Mouse (Mus musculus) heart, embryonic 11.5 days (tissue): ENCODE results near the gene Adk. TPM values are rescaled to one million over a fixed set of nuclear protein-coding genes. Genes with fewer than 3 reads are reported as not detected.

Source experiments
- ATAC-seq: fragments of 200-750 bp; cut with Nextera tagmentation; replicated peaks from 2 replicates; pipeline ENCODE4 v1.8.0; 2017; ENCODE audit warnings: moderate library complexity; ENCODE audit not compliant: insufficient number of reproducible peaks, low FRiP score, low TSS enrichment
- H3K27ac ChIP-seq: fragments of 300-500 bp; sonication (generic); 2 replicates; pipeline ENCODE4 v1.5.1; 2014; ENCODE audit warnings: mild to moderate bottlenecking, low read depth, low read length
- H3K27me3 ChIP-seq: fragments of 300-500 bp; sonication (generic); 2 replicates; pipeline ENCODE4 v1.6.1; 2014; ENCODE audit warnings: mild to moderate bottlenecking, low read length, mixed read lengths; ENCODE audit not compliant: control insufficient read depth, insufficient read depth
- H3K36me3 ChIP-seq: fragments of 300-500 bp; sonication (generic); 2 replicates; pipeline ENCODE4 v1.6.1; 2014; ENCODE audit warnings: mild to moderate bottlenecking, low read length, moderate library complexity, mixed read lengths; ENCODE audit not compliant: control insufficient read depth, insufficient read depth
- H3K4me1 ChIP-seq: fragments of 300-500 bp; sonication (generic); 2 replicates; pipeline ENCODE4 v1.6.1; 2014; ENCODE audit warnings: low read length; ENCODE audit not compliant: control insufficient read depth, insufficient read depth
- H3K4me2 ChIP-seq: fragments of 300-500 bp; sonication (generic); 2 replicates; pipeline ENCODE4 v1.6.1; 2014; ENCODE audit warnings: mild to moderate bottlenecking, moderate library complexity
- H3K4me3 ChIP-seq: fragments of 300-500 bp; sonication (generic); 2 replicates; pipeline ENCODE4 v1.5.1; 2014; ENCODE audit warnings: low read depth, low read length
- H3K9ac ChIP-seq: fragments of 300-500 bp; sonication (generic); 2 replicates; pipeline ENCODE4 v1.6.1; 2014; ENCODE audit warnings: mild to moderate bottlenecking, low read depth, low read length, moderate library complexity
- H3K9me3 ChIP-seq: fragments of 300-500 bp; sonication (generic); replicated peaks from 2 replicates; pipeline ENCODE4 v1.6.1; 2016; ENCODE audit warnings: low read length; ENCODE audit not compliant: control insufficient read depth
- WGBS: fragments of 180-500 bp; shearing (Covaris S2); extraction: QIAGEN DNeasy Blood & Tissue Kit; methylation state at CpG from one replicate; pipeline ENCODE4 v1.1.7; 2014; ENCODE audit not compliant: insufficient replicate concordance; 5-methylcytosine and 5-hydroxymethylcytosine counted together
- polyA plus RNA-seq: library from polyadenylated mRNA; unstranded; fragments of >200 nt; fragmentation: Nextera tagmentation; extraction: Ambion mirVana; gene quantifications from 2 replicates; pipeline ENCODE4 v1.2.1, GENCODE M21; 2014

Adk gene
- polyA plus RNA-seq, 1 experiment from 2014 or later, result 261 TPM

DNA sequence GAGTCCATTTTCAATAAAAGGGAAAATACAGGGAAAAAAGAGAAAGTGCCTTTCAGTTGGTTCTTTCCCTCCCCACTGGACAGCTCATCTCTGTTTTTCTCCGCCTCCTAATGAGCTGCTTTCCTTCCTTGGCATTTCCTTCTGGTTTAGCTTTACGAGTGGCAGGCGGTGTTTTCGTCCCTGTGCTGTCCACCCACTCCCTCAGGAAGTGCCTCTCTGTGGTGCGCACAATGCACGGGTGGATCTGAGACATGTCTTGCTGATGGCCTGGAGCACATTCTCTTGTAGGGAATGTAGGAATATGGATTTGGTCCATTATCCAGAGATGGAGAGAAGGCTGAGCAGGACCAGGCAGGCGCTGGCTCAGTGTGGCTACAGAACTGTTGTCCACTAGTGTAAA, 47.0 kb downstream of the Adk start:
- Histone ChIP-seq H3K4me3 (no peak overlapping the region), H3K9ac (no peak overlapping the region), H3K27me3 (no peaks in the 10 kb centered on the region), H3K4me2 (no peak overlapping the region), H3K27ac (no peak overlapping the region), H3K9me3 (no peaks in the 10 kb centered on the region), H3K4me1 (peaks cover 25% of the 10 kb centered on the region), H3K36me3 (no peaks in the 10 kb centered on the region)
- WGBS, result 60% methylated on average over 7 of the region's 7 CpGs
- ATAC-seq, result no peak

DNA sequence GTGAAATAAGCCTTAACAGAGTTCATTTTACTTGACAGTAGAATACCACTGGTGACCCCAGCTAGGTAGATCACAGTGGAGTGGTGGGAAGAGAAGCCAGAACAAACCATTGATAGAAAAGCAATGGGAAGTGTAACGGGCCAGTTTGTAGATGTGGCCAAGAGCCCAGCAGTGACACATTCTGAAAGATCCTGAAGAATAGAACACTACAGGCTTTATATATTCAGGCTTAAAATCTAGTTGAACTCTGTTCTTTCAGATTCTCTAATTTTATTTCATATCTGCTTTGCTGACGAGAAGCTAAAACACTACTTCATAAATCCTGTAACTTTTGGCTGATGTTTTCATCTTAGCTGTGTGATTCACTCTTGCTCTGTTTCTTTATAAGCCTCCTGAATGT, 48.5 kb downstream of the Adk start:
- Histone ChIP-seq H3K36me3 (no peaks in the 10 kb centered on the region), H3K4me1 (peaks cover 21% of the 10 kb centered on the region), H3K4me2 (no peak overlapping the region), H3K27me3 (no peaks in the 10 kb centered on the region), H3K4me3 (no peak overlapping the region), H3K9ac (no peak overlapping the region), H3K9me3 (no peaks in the 10 kb centered on the region), H3K27ac (no peak overlapping the region)
- WGBS, result 66% methylated on average over 2 of the region's 2 CpGs
- no peak for ATAC-seq

DNA sequence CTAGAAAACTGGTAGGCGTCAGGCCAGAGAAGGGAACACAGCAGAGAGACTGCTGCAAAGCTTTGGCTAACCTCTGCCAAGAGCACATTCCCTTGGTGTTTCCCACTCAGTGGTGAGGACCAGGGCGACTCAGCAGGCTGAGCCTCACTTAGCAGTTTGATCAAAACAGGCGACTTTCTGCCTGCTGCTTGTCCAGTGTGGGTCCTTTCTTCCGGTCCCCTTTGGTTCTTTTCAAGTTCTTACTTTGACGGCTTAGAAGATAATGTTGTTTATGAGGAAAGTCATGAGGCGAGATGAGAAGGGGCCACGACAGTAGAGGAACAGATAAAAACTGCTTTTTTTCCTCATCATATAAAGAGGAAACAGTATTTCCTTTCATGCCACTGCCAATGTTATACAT, 49.2 kb downstream of the Adk start:
- Histone ChIP-seq H3K27me3 (no peaks in the 10 kb centered on the region), H3K27ac (0 out of 2 replicates have a peak overlapping the region, but pooled peaks have one; percentile 4), H3K9ac (no peak overlapping the region), H3K36me3 (no peaks in the 10 kb centered on the region), H3K4me3 (no peak overlapping the region), H3K9me3 (no peaks in the 10 kb centered on the region), H3K4me2 (no peak overlapping the region), H3K4me1 (peaks cover 21% of the 10 kb centered on the region)
- no peak for ATAC-seq
- 30% methylated on average over 7 of the region's 7 CpGs for WGBS

DNA sequence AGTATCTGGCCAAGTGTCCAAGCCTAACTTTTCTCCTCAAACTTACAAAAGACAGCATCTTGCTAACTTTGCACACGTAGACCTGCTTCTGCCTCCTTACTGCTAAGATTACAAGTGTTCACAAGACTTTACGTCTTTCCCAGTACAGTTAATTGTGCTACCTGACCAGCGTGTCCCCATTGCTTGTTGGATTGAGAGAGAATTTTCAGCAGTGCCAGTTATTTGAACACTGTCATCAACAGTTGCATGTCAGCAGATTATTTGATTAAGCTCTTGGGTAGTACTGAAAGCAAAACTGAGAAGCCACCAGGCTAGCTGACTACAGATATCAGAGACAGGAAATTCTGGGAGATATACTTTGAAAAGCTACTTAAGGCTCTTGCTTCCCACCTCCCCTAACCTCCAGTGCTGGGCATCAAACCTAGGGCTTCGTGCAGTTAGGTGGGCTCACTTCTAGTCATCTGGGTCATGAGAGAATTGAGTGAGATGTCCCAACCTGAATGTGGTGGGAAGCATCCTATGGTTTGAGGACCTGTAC, 50.4 kb downstream of the Adk start:
- H3K9me3 ChIP-seq, result no peaks in the 10 kb centered on the region
- ATAC-seq, result no peak
- H3K27me3 ChIP-seq, result no peaks in the 10 kb centered on the region
- H3K27ac ChIP-seq, result no peak overlapping the region
- no peak overlapping the region for H3K4me3 ChIP-seq
- no peak overlapping the region for H3K9ac ChIP-seq
- no peaks in the 10 kb centered on the region for H3K36me3 ChIP-seq
- WGBS, result 75% methylated on average over 4 of the region's 4 CpGs
- no peak overlapping the region for H3K4me2 ChIP-seq
- H3K4me1 ChIP-seq, result peaks cover 17% of the 10 kb centered on the region; the same call in 1 of the 2 replicates

DNA sequence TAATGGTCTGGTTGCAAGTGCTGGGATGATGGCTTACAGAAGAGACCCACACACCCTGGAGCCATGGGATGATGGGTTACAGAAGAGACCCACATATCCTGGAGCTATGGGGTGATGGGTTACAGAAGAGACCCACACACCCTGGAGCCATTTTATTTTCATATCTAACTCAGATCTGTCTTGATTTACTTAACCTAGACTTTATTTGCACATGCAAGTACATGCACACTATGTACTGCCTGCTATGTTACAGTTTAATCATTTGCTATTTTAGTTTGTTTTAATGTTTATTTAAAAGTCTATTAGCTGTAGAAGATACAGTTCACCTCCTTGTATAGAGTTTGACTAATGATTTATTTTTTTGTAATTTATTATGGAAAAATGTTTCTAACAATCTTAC, 52.7 kb downstream of the Adk start:
- Histone ChIP-seq H3K27me3 (no peaks in the 10 kb centered on the region), H3K9ac (no peak overlapping the region), H3K4me1 (peaks cover 15% of the 10 kb centered on the region; the same call in 1 of the 2 replicates), H3K36me3 (no peaks in the 10 kb centered on the region), H3K4me2 (no peak overlapping the region), H3K4me3 (no peak overlapping the region), H3K27ac (no peak overlapping the region), H3K9me3 (no peaks in the 10 kb centered on the region)
- ATAC-seq, result no peak

DNA sequence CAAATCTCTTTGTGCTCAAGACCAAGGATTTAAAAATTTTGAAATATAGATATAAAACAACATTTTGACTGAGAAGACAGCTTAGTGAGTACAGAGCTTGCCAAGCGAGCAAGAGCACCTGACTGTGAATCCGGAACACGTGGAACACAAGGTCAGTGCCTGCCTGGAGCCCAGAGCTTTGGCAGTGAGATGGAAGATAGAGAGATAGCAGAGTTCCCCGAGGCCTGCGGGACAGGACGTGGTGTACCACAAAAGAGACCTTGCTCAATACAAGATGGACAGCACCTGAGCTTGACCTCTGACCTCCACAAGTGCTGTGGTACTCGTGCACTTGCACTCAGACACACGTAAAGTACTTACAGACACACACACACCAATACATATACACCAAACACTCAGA, 54.2 kb downstream of the Adk start:
- H3K27me3 ChIP-seq, result no peaks in the 10 kb centered on the region
- no peaks in the 10 kb centered on the region for H3K36me3 ChIP-seq
- no peak for ATAC-seq
- H3K4me2 ChIP-seq, result no peak overlapping the region
- H3K4me3 ChIP-seq, result no peak overlapping the region
- WGBS, result 77% methylated on average over 8 of the region's 8 CpGs
- no peak overlapping the region for H3K9ac ChIP-seq
- H3K4me1 ChIP-seq, result 0 out of 2 replicates have a peak, but pooled peaks cover 6% of the 10 kb centered on the region
- H3K9me3 ChIP-seq, result no peaks in the 10 kb centered on the region
- no peak overlapping the region for H3K27ac ChIP-seq

DNA sequence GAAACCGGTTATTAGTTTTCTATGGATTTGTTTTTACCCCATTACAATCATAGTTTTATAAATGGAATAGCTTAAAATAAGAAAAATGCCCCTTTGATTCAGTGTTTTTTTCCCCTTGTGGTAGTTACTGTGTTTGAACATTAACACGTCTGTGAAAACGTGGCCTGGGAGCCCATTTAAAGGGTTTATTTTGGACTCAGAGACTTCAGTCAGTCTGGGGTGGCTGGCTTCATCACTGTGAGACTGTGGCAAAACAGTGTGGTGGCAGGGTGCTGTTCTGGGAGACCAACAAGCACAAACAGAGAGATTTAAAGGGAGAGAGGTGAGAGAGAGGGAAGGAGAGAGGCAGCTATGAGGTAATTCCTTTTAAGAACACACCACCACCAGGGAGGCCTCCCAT, 55.2 kb downstream of the Adk start:
- H3K27ac ChIP-seq, result no peak overlapping the region
- 89% methylated on average over 3 of the region's 3 CpGs for WGBS
- no peak overlapping the region for H3K9ac ChIP-seq

DNA sequence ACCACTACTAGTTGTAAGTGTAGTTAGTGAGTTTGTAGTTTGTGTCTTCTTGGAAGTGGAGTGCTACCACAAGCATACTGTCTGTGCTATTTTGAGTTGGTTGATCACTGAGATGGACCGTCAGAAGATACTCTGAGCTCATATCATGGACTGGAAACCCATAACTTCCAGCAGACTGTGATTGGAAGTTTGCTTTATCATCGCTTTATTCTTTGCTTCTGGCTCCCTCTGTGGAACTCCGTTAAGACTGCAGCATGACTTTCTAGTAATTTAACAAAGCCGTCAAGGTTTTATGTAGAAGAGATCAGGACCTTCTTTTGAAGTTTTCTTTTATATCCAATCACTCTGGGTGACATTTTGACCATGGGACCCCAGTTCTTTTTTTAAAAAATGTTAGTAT, 58.1 kb downstream of the Adk start:
- 65% methylated on average over 4 of the region's 4 CpGs for WGBS
- Histone ChIP-seq H3K36me3 (no peaks in the 10 kb centered on the region), H3K4me3 (no peak overlapping the region), H3K9me3 (no peaks in the 10 kb centered on the region), H3K27ac (no peak overlapping the region), H3K4me1 (no peaks in the 10 kb centered on the region), H3K9ac (no peak overlapping the region), H3K27me3 (no peaks in the 10 kb centered on the region), H3K4me2 (no peak overlapping the region)
- ATAC-seq, result no peak

More for the DNA sequence above, 55.2 kb downstream of the Adk start:
- Histone ChIP-seq H3K4me1 (0 out of 2 replicates have a peak, but pooled peaks cover 4% of the 10 kb centered on the region), H3K36me3 (no peaks in the 10 kb centered on the region), H3K4me3 (no peak overlapping the region), H3K27me3 (no peaks in the 10 kb centered on the region), H3K4me2 (no peak overlapping the region), H3K9me3 (no peaks in the 10 kb centered on the region)
- ATAC-seq, result no peak

DNA sequence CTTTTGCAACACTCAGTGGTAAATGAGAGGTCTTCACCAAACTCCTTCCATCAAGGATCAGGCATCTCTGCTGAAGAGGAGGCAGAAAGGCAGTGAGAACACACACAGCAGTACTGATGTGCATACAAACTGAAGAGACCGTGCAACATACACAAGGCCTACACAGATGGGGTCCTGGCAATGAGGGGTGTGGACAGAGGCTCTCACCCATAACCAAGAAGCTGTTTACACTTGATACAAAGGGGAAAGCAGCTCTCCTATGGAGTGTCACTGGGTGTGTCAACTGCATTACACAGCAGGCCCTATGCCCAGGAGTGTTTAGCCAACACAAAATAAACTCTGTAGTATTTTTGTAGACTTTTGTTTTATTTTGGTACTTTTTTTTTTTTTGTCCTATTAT, 59.1 kb downstream of the Adk start:
- Histone ChIP-seq H3K27me3 (no peaks in the 10 kb centered on the region), H3K4me2 (no peak overlapping the region), H3K4me1 (no peaks in the 10 kb centered on the region), H3K27ac (no peak overlapping the region), H3K9me3 (no peaks in the 10 kb centered on the region), H3K9ac (no peak overlapping the region), H3K36me3 (no peaks in the 10 kb centered on the region), H3K4me3 (no peak overlapping the region)
- ATAC-seq, result no peak
- 85% methylated on average over 1 of the region's 1 CpGs for WGBS
